Mouse (Mus musculus) pancreas, adult 10 weeks (tissue): ENCODE results near the gene Gp2. TPM values are rescaled to one million over a fixed set of nuclear protein-coding genes. Genes with fewer than 3 reads are reported as not detected.

Experiments used
- polyA plus RNA-seq: library from polyadenylated mRNA; stranded (reverse); fragments of 350-450 nt; fragmentation: Illumina TruSeq; extraction: RNeasy Lipid Tissue Mini Kit (QIAGEN cat#74804); gene quantifications from one replicate; pipeline ENCODE4 v1.2.3, GENCODE M21; 2015; ENCODE audit warnings: low read depth, low replicate concordance; ENCODE audit not compliant: insufficient read depth

Gene Gp2
- 1,723 TPM for polyA plus RNA-seq

DNA sequence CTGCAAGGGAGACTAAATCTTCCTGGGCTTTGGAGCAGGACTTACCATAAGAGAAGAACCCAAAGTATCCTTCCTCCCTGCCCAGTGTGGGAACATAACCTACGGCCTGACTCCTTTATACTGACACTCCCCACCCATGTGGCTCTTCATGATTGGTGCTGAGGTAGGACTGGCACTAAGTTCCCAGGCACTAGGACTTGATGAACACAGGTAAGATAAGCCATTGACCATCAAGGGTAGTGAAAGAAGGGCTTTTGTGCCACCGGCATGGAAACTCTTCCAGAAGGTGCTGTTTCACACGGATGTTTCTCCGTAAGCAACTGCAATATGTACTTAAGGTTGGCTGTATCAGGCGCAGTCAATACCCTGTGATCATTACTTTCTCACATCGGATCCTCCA lies at the start of gene Gp2:
Gene Gp2 (minus strand): TSS at position 101 of the 400 bp plus-strand sequence.

DNA sequence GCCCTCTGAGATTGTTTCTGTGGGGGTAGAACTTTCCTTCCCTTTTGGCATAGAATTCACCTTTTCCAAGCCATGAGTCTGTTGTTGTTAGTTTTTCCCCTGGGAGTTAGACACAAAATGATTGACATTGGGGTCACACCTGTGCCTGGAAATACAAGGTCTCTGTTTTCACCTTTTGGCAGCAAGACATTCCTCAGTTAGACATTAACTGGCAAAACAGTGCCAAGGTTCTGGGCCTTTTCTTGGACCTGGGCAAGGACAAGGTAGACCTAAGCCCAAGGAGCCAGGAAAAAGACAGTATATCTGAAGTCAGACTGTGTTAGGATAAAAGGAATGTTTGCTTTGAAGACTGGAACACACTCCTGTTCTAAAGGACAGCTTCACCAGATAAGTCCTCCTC lies 20.2 kb upstream of the Gp2 start, which contains the start of gene Umod:
Gene Umod (minus strand): TSS at position 27 of the 400 bp plus-strand sequence.

Other genes with a start within 250 kb of the Gp2 start
- gene Umod, start 20.0 kb upstream of the Gp2 start, polyA plus RNA-seq = not detected
- not detected for gene Acsm5, start 60.2 kb upstream of the Gp2 start, polyA plus RNA-seq
- gene Pdilt, start 64.2 kb upstream of the Gp2 start, polyA plus RNA-seq = not detected
- gene Acsm2, start 95.1 kb upstream of the Gp2 start, polyA plus RNA-seq = not detected
- not detected for gene Acsm1, start 147.7 kb upstream of the Gp2 start, polyA plus RNA-seq
- gene Acsm4, start 230.7 kb upstream of the Gp2 start, polyA plus RNA-seq = not detected